Mouse (Mus musculus): ENCODE measurements around the gene Tns4.

Tns4 gene

DNA sequence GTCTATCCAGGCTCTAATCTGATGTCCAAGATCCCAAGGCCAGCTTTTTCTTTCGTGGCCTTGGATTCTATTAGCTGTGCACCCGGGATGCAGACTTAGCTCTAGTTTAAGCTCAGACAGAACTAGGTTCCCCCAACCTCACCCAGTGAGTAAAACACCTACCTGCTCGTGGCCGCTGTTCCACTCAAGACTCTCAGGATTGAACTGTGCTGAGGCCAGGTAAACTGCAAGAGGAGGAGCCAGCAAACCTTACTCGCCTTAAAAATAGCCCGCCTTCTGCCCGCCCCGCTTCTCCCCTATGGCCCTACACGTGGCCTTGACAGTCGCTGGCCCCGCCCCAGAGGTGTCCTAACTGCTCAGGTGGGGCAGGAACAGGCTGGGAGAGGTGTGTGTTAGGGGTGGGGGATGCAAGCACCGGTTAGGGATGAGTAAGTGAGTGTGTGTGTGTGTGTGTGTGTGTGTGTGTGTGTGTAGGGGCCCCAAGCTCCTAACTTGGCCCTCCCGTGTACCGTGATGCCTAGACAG lies at the start of gene Tns4:
Tns4 (minus strand) TSS at position 230 of the 525 bp plus-strand sequence.
- no peak for DNase-seq (ENCODE audit: low spot score in 2 of 2)

DNA sequence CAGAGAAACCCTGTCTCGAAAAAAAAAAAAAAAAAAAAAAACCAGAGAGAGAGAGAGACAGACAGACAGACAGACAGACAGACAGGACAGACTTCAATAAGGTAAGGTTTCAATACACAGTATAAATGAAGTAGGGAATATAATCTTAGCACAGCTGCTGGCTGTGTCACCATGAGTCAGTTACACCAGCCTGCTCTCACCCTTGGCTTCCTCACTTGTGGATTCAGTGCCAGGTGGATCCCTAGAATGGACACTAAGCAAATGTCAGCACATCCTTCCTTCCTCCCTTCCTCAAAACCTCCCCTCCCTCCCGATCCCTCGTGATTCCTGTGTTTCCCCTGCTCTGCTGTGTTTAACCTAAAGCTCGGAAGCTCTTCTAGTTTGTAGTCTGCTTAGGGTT lies 48.3 kb upstream of the Tns4 start:
- DNase-seq (ENCODE audit: low spot score in 2 of 2) = no peak

DNA sequence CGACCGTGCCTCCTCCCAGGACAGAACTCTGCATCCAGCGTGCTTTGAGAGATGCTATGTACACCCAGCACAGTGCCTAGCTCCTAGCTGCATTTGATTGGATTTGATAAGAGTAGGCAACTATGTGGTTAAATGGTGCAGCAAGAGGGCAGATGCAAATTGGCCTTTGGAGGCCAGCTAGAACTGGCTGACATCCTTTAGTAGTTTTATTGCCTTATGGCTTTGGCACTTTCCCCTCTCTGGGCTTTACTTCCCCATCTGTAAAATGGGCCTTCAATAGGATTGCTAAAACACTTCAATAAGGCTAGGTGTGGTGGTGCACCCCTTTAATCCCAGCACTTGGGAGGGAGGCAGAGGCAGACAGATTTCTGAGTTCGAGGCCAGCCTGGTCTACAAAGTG lies 47.9 kb upstream of the Tns4 start:
- DNase-seq (ENCODE audit: low spot score in 2 of 2) = no peak

- no peak for DNase-seq (ENCODE audit: low spot score in 2 of 2)
Observed at GRCm38 (mm10) chr11:99136361-99136760, 47.3 kb upstream of the Tns4 start.

DNA sequence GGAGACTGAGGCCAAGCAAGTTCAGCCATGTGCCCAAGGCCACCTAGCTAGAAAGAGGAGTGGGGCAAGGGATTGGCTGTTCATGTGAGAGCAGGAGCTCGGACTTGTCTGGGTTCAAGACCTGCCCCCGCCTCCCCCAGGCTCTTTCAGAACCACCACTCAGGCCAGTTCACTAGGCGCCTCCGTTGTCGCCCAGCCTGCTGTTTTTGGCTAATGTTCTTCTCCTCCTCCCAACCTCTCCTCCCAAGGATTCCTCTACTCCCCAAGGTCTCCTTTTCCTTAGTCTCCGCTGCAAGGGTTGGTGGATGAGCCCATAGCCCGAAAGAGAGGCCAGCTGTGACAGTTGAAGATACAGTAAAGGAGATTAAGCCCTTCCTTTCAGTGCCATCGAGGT lies 45.9 kb upstream of the Tns4 start:
- DNase-seq (ENCODE audit: low spot score in 2 of 2) = no peak

- no peak for DNase-seq (ENCODE audit: low spot score in 2 of 2)
Observed at GRCm38 (mm10) chr11:99134266-99135046, 45.4 kb upstream of the Tns4 start.

DNA sequence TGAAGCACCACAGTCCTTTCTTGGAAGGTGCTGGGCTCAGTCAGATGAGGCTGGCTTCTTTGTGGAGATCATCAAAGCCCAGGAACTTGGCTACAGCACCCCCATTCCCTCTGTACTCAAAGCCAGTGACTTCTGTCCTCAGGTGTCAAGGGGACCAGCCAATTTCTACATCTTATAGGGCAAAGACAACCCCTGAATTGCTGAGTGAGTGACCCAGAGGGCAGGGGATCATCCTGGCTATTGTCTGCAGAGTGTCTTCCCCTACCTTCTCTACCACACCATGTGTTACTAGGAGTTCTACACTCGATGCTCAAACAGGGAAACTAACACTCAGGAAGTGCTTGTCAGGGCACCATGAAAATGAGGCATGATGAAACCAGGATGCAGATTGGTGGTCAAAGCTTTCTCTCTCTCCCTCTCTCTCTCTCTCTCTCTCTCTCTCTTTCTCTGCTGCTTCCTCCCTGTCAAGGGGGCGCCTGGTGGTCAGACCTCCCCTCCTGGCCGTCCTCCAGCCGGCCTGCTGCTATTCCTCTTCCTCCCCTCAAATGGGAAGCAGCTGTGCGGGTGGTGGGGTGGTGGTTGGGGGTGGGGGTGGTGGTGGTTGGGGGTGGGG lies 44.3 kb upstream of the Tns4 start:
- no peak for DNase-seq (ENCODE audit: low spot score in 2 of 2)

GRCm38 (mm10) chr11:99132091-99132730 lies 43.1 kb upstream of the Tns4 start:
- DNase-seq (ENCODE audit: low spot score in 2 of 2) = no peak

DNA sequence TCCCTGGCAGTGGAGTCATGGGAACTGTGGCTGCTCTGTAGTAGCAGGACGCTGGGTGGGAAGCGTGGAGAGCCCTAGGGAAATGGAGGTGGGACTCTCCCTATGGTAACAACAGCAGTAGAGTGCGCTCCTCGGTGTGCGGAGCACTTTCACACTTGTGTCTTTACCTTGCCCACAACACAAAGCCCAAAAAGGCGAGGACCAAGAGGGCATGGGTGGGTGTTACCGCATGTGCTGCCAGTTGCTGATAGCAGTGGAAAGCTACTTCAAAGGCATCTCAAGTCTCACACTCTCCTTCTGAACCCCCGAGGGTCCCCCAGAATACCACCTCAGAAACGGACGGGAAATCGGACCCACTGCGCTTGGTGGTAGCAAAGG lies 42.3 kb upstream of the Tns4 start:
- no peak for DNase-seq (ENCODE audit: low spot score in 2 of 2)

GRCm38 (mm10) chr11:99130736-99131462 lies 41.8 kb upstream of the Tns4 start:
- DNase-seq (ENCODE audit: low spot score in 2 of 2) = no peak

GRCm38 (mm10) chr11:99129287-99129686 lies 40.2 kb upstream of the Tns4 start:
- DNase-seq (ENCODE audit: low spot score in 2 of 2) = no peak

GRCm38 (mm10) chr11:99127785-99128682 lies 38.9 kb upstream of the Tns4 start:
- DNase-seq (ENCODE audit: low spot score in 2 of 2) = peak; percentile 52 to 60

DNA sequence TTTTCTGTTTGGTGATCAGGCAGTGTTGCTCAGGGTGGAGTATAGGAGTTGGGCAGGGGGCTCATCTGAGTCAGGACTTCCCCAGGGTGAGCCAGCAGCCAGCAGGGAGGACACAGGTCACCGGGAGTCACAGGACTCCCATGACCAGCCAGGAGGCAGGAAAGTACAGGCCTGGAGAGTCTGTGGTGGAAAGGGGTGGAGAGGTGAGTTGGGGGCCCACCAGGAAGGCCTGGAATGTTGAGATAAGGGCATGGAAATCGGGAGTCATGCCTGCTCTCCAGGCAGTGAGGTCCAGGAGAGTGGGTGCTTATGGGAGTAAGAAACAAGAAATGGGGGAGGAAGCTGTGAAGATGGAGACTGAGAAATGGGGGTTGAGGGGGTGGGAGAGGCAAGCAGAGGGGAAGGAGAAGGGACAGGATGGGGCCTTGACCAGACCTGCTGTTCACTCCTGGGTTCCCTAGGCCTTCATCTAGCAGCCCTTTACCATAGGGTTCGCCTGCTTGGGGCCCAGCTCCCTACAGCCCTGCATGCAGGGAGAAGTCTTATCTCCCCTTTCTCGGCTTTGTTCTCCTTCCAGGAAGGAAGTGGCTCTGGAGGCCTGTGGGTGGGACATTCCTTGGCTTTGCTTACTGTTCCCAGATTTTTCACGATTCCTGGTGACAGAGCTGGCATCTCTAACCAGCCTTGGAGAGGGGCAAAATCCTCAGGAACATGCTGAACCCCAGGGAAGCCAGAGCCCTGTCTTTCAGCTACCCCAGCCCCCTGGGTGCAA lies 37.6 kb upstream of the Tns4 start:
- DNase-seq (ENCODE audit: low spot score in 2 of 2) = no peak

DNA sequence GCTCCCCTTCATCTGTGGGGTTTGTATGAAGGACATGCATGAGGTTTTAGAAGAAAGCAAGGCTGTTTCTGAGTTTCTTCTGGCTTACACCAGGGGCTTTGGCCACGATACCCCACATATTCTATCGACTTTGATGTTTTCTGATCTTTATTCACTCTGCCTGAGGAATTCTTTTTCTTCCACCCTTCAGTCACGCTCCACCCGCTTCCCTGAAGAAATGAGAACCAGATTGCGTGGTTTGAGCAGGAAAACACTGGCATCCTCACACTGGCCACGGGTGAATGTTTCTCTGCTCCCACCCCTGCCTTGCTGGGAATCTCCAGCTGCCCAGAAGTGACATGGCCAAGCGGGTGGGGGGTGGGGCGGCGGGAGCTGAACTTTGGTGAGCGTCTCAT lies 35.5 kb upstream of the Tns4 start:
- DNase-seq (ENCODE audit: low spot score in 2 of 2) = no peak

DNA sequence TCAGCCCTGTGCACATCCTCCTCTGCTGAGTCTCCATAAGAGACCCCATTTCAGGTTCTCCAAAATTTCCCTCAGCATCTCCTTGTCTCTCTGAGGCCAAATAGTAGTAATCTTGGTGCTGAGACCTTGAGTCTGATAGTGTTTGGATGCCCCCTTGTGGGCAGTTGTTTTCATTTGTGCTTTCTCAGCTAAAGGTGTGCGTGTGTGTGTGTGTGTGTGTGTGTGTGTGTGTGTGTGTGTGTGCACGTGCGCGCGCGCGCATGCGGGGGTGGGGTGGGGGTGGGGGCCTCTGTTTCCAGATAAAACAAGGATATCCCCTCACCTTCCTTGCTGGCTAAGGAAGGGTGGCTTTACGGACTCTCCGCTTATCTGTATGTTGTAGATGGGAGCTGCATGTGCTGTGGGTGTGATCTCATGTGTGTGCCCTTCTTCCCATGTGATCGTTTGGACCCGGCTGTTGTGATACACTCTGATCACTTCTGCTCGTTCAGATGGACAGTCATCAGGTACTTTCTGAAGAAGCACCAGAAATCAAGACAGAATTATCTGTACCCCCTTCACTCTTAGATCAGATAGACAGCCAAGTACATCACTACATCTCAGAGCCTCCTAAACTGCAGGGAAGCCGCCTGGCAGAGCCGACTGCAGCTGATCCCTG lies 35.0 kb upstream of the Tns4 start:
- DNase-seq (ENCODE audit: low spot score in 2 of 2) = peak in 1 of 2 experiments; percentile 62

GRCm38 (mm10) chr11:99122703-99123102 lies 33.6 kb upstream of the Tns4 start:
- no peak for DNase-seq (ENCODE audit: low spot score in 2 of 2)

- DNase-seq (ENCODE audit: low spot score in 2 of 2) = no peak
Observed at GRCm38 (mm10) chr11:99121218-99121631, 32.1 kb upstream of the Tns4 start.

DNA sequence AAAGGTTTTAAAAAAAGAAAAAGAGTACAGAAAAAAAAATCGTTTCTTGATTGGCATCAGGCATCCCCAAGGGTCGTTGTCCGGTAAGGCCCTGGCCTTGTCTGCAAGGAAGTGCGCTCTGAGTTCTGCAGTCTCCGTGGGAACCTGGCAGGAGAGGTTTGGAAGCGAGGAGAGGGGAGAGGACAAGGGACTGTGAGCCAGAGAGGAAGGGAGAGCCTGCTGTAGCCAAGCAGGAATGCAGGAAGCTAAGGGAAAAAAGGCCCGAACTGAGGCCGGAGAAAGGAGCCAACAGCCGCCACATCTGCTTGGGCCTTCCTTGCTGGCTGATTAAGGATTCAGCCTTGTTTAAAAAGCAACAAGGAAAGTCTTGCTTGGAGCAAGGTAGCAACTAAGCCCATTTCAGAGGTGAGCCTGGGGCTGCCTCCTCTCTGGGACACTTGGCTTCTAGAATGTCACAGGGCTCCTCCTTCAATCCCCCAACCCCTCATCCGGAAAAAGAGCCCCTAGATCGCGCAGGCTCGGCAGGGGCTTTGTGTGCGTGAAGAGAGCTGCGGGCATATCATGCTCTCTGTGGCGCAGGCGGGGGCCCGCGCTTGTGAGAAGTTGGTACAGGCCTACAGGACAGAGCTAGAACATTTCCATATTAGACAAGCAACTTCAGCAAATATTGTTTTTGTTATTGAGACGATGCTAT lies 31.6 kb upstream of the Tns4 start:
- DNase-seq (ENCODE audit: low spot score in 2 of 2) = peak; percentile 53 to 64

- DNase-seq (ENCODE audit: low spot score in 2 of 2) = no peak
Observed at GRCm38 (mm10) chr11:99118963-99119362, 29.9 kb upstream of the Tns4 start.

All from right cerebral cortex, postnatal 10 days (tissue).